Mouse (Mus musculus) kidney, postnatal 0 days (tissue): ENCODE results near the gene Slc16a8. TPM values are rescaled to one million over a fixed set of nuclear protein-coding genes. Genes with fewer than 3 reads are reported as not detected.

Experiments used
- ATAC-seq: fragments of 200-750 bp; cut with Nextera tagmentation; replicated peaks from 2 replicates; pipeline ENCODE4 v1.8.0; 2017; ENCODE audit warnings: low read depth, moderate number of reproducible peaks, moderate TSS enrichment, moderate library complexity; ENCODE audit not compliant: low FRiP score
- DNase-seq: peaks from one replicate; pipeline ENCODE4 v3.0.0-alpha.2; 2016; ENCODE audit warnings: low spot score
- H3K27ac ChIP-seq: fragments of 300-500 bp; sonication (generic); 2 replicates; pipeline ENCODE4 v1.5.1; 2014; ENCODE audit warnings: mild to moderate bottlenecking
- H3K27me3 ChIP-seq: fragments of 300-500 bp; sonication (generic); 2 replicates; pipeline ENCODE4 v1.6.1; 2014; ENCODE audit warnings: low read length, mixed read lengths; ENCODE audit not compliant: insufficient read depth
- H3K36me3 ChIP-seq: fragments of 300-500 bp; sonication (generic); 2 replicates; pipeline ENCODE4 v1.6.1; 2014; ENCODE audit warnings: low read length, mixed read lengths; ENCODE audit not compliant: insufficient read depth
- H3K4me1 ChIP-seq: fragments of 300-500 bp; sonication (generic); replicated peaks from 2 replicates; pipeline ENCODE4 v1.6.1; 2014; ENCODE audit warnings: antibody characterized with exemption, low read length, mixed read lengths; ENCODE audit not compliant: insufficient read depth
- H3K4me2 ChIP-seq: fragments of 300-500 bp; sonication (generic); 2 replicates; pipeline ENCODE4 v1.6.1; 2014; ENCODE audit warnings: mild to moderate bottlenecking, low read length, moderate library complexity, mixed read lengths
- H3K4me3 ChIP-seq: fragments of 300-500 bp; sonication (generic); replicated peaks from 2 replicates; pipeline ENCODE4 v1.5.1; 2014; ENCODE audit warnings: low read depth, low read length
- H3K9ac ChIP-seq: fragments of 300-500 bp; sonication (generic); 2 replicates; pipeline ENCODE4 v1.6.1; 2014; ENCODE audit warnings: low read depth, low read length
- H3K9me3 ChIP-seq: fragments of 300-500 bp; sonication (generic); replicated peaks from 2 replicates; pipeline ENCODE4 v1.6.1; 2016; ENCODE audit warnings: low read length, inconsistent platforms, mixed read lengths
- CTCF ChIP-seq: IDR thresholded peaks from 2 replicates; pipeline ENCODE4 v1.5.1; 2016; ENCODE audit warnings: antibody characterized with exemption, low read depth, mild to moderate bottlenecking, moderate library complexity
- WGBS: fragments of 180-500 bp; shearing (Covaris S2); extraction: QIAGEN DNeasy Blood & Tissue Kit; methylation state at CpG from one replicate; pipeline ENCODE4 v1.1.7; 2014; 5-methylcytosine and 5-hydroxymethylcytosine counted together
- polyA plus RNA-seq: library from polyadenylated mRNA; unstranded; fragments of >200 nt; fragmentation: Nextera tagmentation; extraction: Ambion mirVana; gene quantifications from 2 replicates; pipeline ENCODE4 v1.2.1, GENCODE M21; 2015

The Slc16a8 gene
- polyA plus RNA-seq, 1 experiment from 2014 or later = not detected

DNA sequence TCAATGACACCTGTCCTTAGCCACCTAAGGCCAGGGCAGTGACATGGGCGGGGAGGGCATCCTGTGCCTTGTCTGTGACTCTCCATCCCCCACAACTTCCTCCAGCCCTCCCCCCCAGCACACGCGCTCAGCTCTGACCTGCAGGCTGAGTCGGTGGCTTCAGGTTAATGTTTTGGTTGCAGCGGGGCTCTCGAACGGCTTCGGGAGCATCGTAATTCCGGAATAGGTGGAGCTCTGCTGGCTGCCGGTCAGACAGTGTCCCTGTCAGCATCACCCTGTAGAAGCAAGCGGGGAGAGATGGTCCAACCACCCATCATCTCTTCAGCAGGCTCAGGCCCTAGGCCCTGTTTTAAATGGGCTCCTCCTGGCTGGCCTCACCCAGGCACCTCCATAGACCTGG, 34.9 kb upstream of the Slc16a8 start:
- Histone ChIP-seq H3K4me3 (no peak overlapping the region), H3K36me3 (0 out of 2 replicates have a peak, but pooled peaks cover 4% of the 10 kb centered on the region), H3K9ac (no peak overlapping the region), H3K4me2 (no peak overlapping the region), H3K27me3 (no peaks in the 10 kb centered on the region), H3K9me3 (no peaks in the 10 kb centered on the region), H3K4me1 (no peaks in the 10 kb centered on the region), H3K27ac (no peak overlapping the region)
- no peak for DNase-seq
- no peak for ATAC-seq
- WGBS = 65% methylated on average over 12 of the region's 12 CpGs
- no peak for TF ChIP-seq CTCF

DNA sequence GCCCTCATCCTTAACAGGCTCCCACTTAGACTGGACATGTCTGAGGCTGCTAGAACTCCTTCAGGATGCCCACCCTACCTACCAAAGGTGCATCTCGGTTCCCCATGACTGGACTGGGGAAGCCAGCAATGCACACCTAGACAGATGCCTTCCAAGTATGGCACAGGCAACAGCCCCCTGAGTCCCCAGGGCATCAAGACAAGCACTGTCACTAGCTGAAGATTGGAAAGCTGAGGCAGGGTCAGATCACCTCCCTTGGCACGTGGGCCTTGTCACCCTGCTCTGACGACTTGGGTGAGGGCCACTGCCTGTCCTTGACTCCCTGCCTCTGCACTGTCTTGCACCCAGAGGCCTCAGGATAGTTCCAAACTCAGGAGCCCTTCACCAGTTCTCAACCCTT, 33.8 kb upstream of the Slc16a8 start:
- DNase-seq (no peak), ATAC-seq (no peak)
- TF ChIP-seq CTCF = no peak
- no peak overlapping the region for H3K27ac ChIP-seq
- no peak overlapping the region for H3K4me3 ChIP-seq
- H3K27me3 ChIP-seq = no peaks in the 10 kb centered on the region
- WGBS = 88% methylated on average over 3 of the region's 3 CpGs
- no peak overlapping the region for H3K9ac ChIP-seq
- H3K4me2 ChIP-seq = no peak overlapping the region
- no peaks in the 10 kb centered on the region for H3K4me1 ChIP-seq
- H3K36me3 ChIP-seq = 0 out of 2 replicates have a peak, but pooled peaks cover 4% of the 10 kb centered on the region
- H3K9me3 ChIP-seq = no peaks in the 10 kb centered on the region

- Histone ChIP-seq H3K9me3 (no peaks in the 10 kb centered on the region), H3K27ac (peak overlapping the region; percentile 83), H3K27me3 (no peaks in the 10 kb centered on the region), H3K36me3 (0 out of 2 replicates have a peak, but pooled peaks cover 4% of the 10 kb centered on the region), H3K4me3 (no peak overlapping the region), H3K4me1 (no peaks in the 10 kb centered on the region), H3K4me2 (no peak overlapping the region), H3K9ac (no peak overlapping the region)
- peak; percentile 40 for ATAC-seq
- no peak for DNase-seq
- 93% methylated on average over 7 of the region's 7 CpGs for WGBS
- no peak for TF ChIP-seq CTCF
Measured at GRCm38 (mm10) chr15:79287091-79287490, 32.5 kb upstream of the Slc16a8 start.

- Histone ChIP-seq H3K36me3 (0 out of 2 replicates have a peak, but pooled peaks cover 4% of the 10 kb centered on the region), H3K27ac (peak overlapping the region; percentile 83), H3K4me3 (no peak overlapping the region), H3K9me3 (no peaks in the 10 kb centered on the region), H3K27me3 (no peaks in the 10 kb centered on the region), H3K4me1 (no peaks in the 10 kb centered on the region), H3K4me2 (no peak overlapping the region), H3K9ac (no peak overlapping the region)
- WGBS = 83% methylated on average over 7 of the region's 7 CpGs
- ATAC-seq (peak; percentile 18; the same call in 1 of the 2 replicates), DNase-seq (no peak)
- no peak for TF ChIP-seq CTCF
Measured at GRCm38 (mm10) chr15:79286141-79286540, 31.6 kb upstream of the Slc16a8 start.

DNA sequence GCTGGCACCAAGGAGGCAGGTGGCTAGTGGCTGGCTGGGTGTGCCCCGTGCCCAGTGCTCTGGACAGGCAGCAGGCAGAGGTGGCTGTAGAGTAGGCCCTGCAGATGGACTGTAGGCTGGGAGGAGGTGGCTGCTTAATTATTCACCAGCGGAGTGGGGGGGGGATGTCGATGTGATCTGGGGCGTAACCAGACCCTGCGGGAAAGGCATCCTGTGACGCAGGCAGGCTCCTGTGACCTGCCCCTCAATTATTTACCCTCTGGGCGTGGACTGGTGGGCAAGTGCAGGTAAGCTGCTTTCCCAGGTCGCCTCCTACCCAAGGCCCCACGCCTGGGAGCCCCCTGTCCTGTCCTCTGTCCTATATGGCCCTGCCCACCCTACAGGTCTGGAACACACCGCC, 30.8 kb upstream of the Slc16a8 start, which contains the start of gene Baiap2l2:
Gene Baiap2l2 (minus strand): TSS at position 139 of the 400 bp plus-strand sequence.
- no peaks in the 10 kb centered on the region for H3K4me1 ChIP-seq
- ATAC-seq (peak; percentile 81), DNase-seq (no peak)
- H3K27ac ChIP-seq = peak within 1 kb of the TSS; percentile 83
- H3K27me3 ChIP-seq = no peaks in the 10 kb centered on the region
- H3K4me2 ChIP-seq = peak within 1 kb of the TSS; percentile 41
- WGBS = 46% methylated on average over 10 of the region's 10 CpGs
- 0 out of 2 replicates have a peak, but pooled peaks have one; percentile 3 for TF ChIP-seq CTCF
- peak within 1 kb of the TSS; percentile 31; the same call in 1 of the 2 replicates for H3K9ac ChIP-seq
- no peak within 1 kb of the TSS; the same call in 1 of the 2 replicates for H3K4me3 ChIP-seq
- H3K9me3 ChIP-seq = no peaks in the 10 kb centered on the region
- H3K36me3 ChIP-seq = 0 out of 2 replicates have a peak, but pooled peaks cover 4% of the 10 kb centered on the region

GRCm38 (mm10) chr15:79283371-79283770, 28.8 kb upstream of the Slc16a8 start:
- H3K4me3 ChIP-seq = no peak overlapping the region
- H3K27ac ChIP-seq = 0 out of 2 replicates have a peak overlapping the region, but pooled peaks have one; percentile 8
- H3K4me2 ChIP-seq = peak overlapping the region; percentile 41; the same call in 1 of the 2 replicates
- H3K36me3 ChIP-seq = no peaks in the 10 kb centered on the region
- no peaks in the 10 kb centered on the region for H3K9me3 ChIP-seq
- ATAC-seq (no peak), DNase-seq (no peak)
- H3K9ac ChIP-seq = no peak overlapping the region
- no peaks in the 10 kb centered on the region for H3K27me3 ChIP-seq
- no peaks in the 10 kb centered on the region for H3K4me1 ChIP-seq
- no peak for TF ChIP-seq CTCF
- WGBS = 79% methylated on average over 4 of the region's 4 CpGs

DNA sequence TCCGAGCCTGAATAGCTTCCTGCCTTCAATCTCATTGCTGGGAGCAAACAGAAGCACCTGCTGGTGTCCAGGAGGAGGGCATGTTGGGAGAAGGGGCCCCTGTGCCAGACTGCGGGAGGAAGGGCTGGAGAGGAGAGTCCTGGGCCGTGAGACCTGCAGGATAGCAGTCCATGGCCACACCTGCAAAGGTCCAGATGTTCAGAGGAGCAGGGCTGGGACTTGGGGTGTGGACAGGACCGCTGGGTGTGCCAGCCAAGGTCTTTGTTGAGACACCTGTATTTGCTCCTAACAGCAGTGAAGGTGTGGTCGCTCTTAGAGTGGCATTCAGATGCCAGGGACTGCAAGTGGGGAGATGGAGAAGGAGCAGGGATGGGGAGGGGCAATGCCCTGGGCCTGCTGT, 27.9 kb upstream of the Slc16a8 start:
- TF ChIP-seq CTCF = no peak
- ATAC-seq (no peak), DNase-seq (no peak)
- 81% methylated on average over 5 of the region's 5 CpGs for WGBS
- H3K27ac ChIP-seq = no peak overlapping the region
- H3K27me3 ChIP-seq = no peaks in the 10 kb centered on the region
- no peak overlapping the region for H3K4me3 ChIP-seq
- no peaks in the 10 kb centered on the region for H3K36me3 ChIP-seq
- no peaks in the 10 kb centered on the region for H3K4me1 ChIP-seq
- H3K9me3 ChIP-seq = no peaks in the 10 kb centered on the region
- no peak overlapping the region for H3K9ac ChIP-seq
- no peak overlapping the region for H3K4me2 ChIP-seq
